Mouse (Mus musculus) limb, embryonic 11.5 days (tissue): ENCODE data around the gene Tada1. TPM values are rescaled to one million over a fixed set of nuclear protein-coding genes. Genes with fewer than 3 reads are reported as not detected.

Source experiments
- ATAC-seq: fragments of 200-750 bp; cut with Nextera tagmentation; 2 replicates; pipeline ENCODE4 v1.8.0; 2017; ENCODE audit warnings: low read depth; ENCODE audit not compliant: insufficient number of reproducible peaks, low FRiP score, low TSS enrichment
- DNase-seq: peaks from one replicate; pipeline ENCODE4 v3.0.0-alpha.2; 2015; ENCODE audit warnings: low spot score
- H3K27ac ChIP-seq: fragments of 300-500 bp; sonication (generic); replicated peaks from 2 replicates; pipeline ENCODE4 v1.5.1; 2014; ENCODE audit warnings: low read depth, mild to moderate bottlenecking, low read length
- H3K27me3 ChIP-seq: fragments of 300-500 bp; sonication (generic); 2 replicates; pipeline ENCODE4 v1.6.1; 2014; ENCODE audit warnings: mild to moderate bottlenecking, low read length, mixed read lengths; ENCODE audit not compliant: control insufficient read depth, insufficient read depth
- H3K36me3 ChIP-seq: fragments of 300-500 bp; sonication (generic); 2 replicates; pipeline ENCODE4 v1.6.1; 2014; ENCODE audit warnings: mild to moderate bottlenecking, low read length, moderate library complexity, mixed read lengths; ENCODE audit not compliant: control insufficient read depth, insufficient read depth
- H3K4me1 ChIP-seq: fragments of 300-500 bp; sonication (generic); 2 replicates; pipeline ENCODE4 v1.6.1; 2014; ENCODE audit warnings: low read length, mixed read lengths; ENCODE audit not compliant: control insufficient read depth, insufficient read depth
- H3K4me2 ChIP-seq: fragments of 300-500 bp; sonication (generic); 2 replicates; pipeline ENCODE4 v1.6.1; 2014; ENCODE audit warnings: low read depth, mild to moderate bottlenecking, moderate library complexity; ENCODE audit not compliant: severe bottlenecking
- H3K4me3 ChIP-seq: fragments of 300-500 bp; sonication (generic); 2 replicates; pipeline ENCODE4 v1.5.1; 2014; ENCODE audit warnings: low read depth, low read length
- H3K9ac ChIP-seq: fragments of 300-500 bp; sonication (generic); 2 replicates; pipeline ENCODE4 v1.6.1; 2014; ENCODE audit warnings: mild to moderate bottlenecking, low read length
- H3K9me3 ChIP-seq: fragments of 300-500 bp; sonication (generic); 2 replicates; pipeline ENCODE4 v1.6.1; 2016; ENCODE audit warnings: low read length; ENCODE audit not compliant: control insufficient read depth
- WGBS: fragments of 180-500 bp; shearing (Covaris S2); extraction: QIAGEN DNeasy Blood & Tissue Kit; methylation state at CpG from one replicate; pipeline ENCODE4 v1.1.7; 2014; 5-methylcytosine and 5-hydroxymethylcytosine counted together
- polyA plus RNA-seq: library from polyadenylated mRNA; unstranded; fragments of >200 nt; fragmentation: Nextera tagmentation; extraction: Ambion mirVana; gene quantifications from 2 replicates; pipeline ENCODE4 v1.2.1, GENCODE M21; 2014

The Tada1 gene
- polyA plus RNA-seq, 1 experiment from 2014 or later, result 67.8 TPM

GRCm38 (mm10) chr1:166378431-166379012 lies 375 bp upstream of the Tada1 start:
- Histone ChIP-seq H3K4me1 (peaks cover 8% of the 10 kb centered on the region), H3K27me3 (no peaks in the 10 kb centered on the region), H3K36me3 (peaks cover 5% of the 10 kb centered on the region), H3K4me3 (peak overlapping the region; percentile 65), H3K4me2 (peak overlapping the region; percentile 44), H3K27ac (0 out of 2 replicates have a peak overlapping the region, but pooled peaks have one; percentile 76), H3K9ac (peak overlapping the region; percentile 62), H3K9me3 (no peaks in the 10 kb centered on the region)
- ATAC-seq, result no peak
- DNase-seq, result no peak
- WGBS, result 7% methylated on average over 20 of the region's 21 CpGs

GRCm38 (mm10) chr1:166379630-166380231 lies 834 bp downstream of the Tada1 start:
- under 1% methylated on average over 41 of the region's 41 CpGs for WGBS
- Histone ChIP-seq H3K27ac (peak overlapping the region; percentile 76), H3K9ac (peak overlapping the region; percentile 84), H3K4me1 (peaks cover 8% of the 10 kb centered on the region), H3K36me3 (peaks cover 5% of the 10 kb centered on the region), H3K27me3 (no peaks in the 10 kb centered on the region), H3K4me2 (peak overlapping the region; percentile 81), H3K9me3 (no peaks in the 10 kb centered on the region), H3K4me3 (peak overlapping the region; percentile 65)
- peak; percentile 31 for ATAC-seq
- peak; percentile 80 for DNase-seq

GRCm38 (mm10) chr1:166381336-166381735 lies 2.4 kb downstream of the Tada1 start:
- 80% methylated on average over 10 of the region's 10 CpGs for WGBS
- H3K9ac ChIP-seq, result no peak overlapping the region

GRCm38 (mm10) chr1:166381821-166382220 lies 2.9 kb downstream of the Tada1 start:
- no peak overlapping the region for H3K9ac ChIP-seq

More at GRCm38 (mm10) chr1:166381336-166381735, 2.4 kb downstream of the Tada1 start:
- ATAC-seq (no peak), DNase-seq (no peak)
- Histone ChIP-seq H3K4me1 (peaks cover 8% of the 10 kb centered on the region), H3K4me2 (no peak overlapping the region), H3K4me3 (no peak overlapping the region), H3K27me3 (no peaks in the 10 kb centered on the region), H3K36me3 (peaks cover 10% of the 10 kb centered on the region), H3K27ac (no peak overlapping the region), H3K9me3 (no peaks in the 10 kb centered on the region)

GRCm38 (mm10) chr1:166382626-166383025 lies 3.7 kb downstream of the Tada1 start:
- H3K36me3 ChIP-seq, result peaks cover 15% of the 10 kb centered on the region
- no peak for ATAC-seq
- WGBS, result 91% methylated on average over 4 of the region's 4 CpGs

More at GRCm38 (mm10) chr1:166381821-166382220, 2.9 kb downstream of the Tada1 start:
- ATAC-seq (no peak), DNase-seq (no peak)
- H3K4me1 ChIP-seq, result peaks cover 8% of the 10 kb centered on the region
- H3K9me3 ChIP-seq, result no peaks in the 10 kb centered on the region
- no peak overlapping the region for H3K4me2 ChIP-seq
- H3K27ac ChIP-seq, result no peak overlapping the region
- no peaks in the 10 kb centered on the region for H3K27me3 ChIP-seq
- WGBS, result 77% methylated on average over 5 of the region's 5 CpGs
- peaks cover 13% of the 10 kb centered on the region for H3K36me3 ChIP-seq
- no peak overlapping the region for H3K4me3 ChIP-seq

GRCm38 (mm10) chr1:166384614-166385013 lies 5.7 kb downstream of the Tada1 start:
- no peak for ATAC-seq
- DNase-seq, result no peak
- no peak overlapping the region for H3K4me3 ChIP-seq

More at GRCm38 (mm10) chr1:166382626-166383025, 3.7 kb downstream of the Tada1 start:
- H3K27me3 ChIP-seq, result no peaks in the 10 kb centered on the region
- no peak for DNase-seq
- H3K4me2 ChIP-seq, result no peak overlapping the region
- no peak overlapping the region for H3K9ac ChIP-seq
- no peaks in the 10 kb centered on the region for H3K9me3 ChIP-seq
- no peak overlapping the region for H3K27ac ChIP-seq
- no peak overlapping the region for H3K4me3 ChIP-seq
- peaks cover 8% of the 10 kb centered on the region for H3K4me1 ChIP-seq

GRCm38 (mm10) chr1:166385431-166385830 lies 6.5 kb downstream of the Tada1 start:
- ATAC-seq, result no peak
- 91% methylated on average over 5 of the region's 5 CpGs for WGBS
- no peak for DNase-seq
- Histone ChIP-seq H3K9me3 (no peaks in the 10 kb centered on the region), H3K27ac (no peak overlapping the region), H3K36me3 (peaks cover 29% of the 10 kb centered on the region), H3K4me2 (no peak overlapping the region), H3K9ac (no peak overlapping the region), H3K4me1 (peaks cover 7% of the 10 kb centered on the region), H3K4me3 (no peak overlapping the region), H3K27me3 (no peaks in the 10 kb centered on the region)

More at GRCm38 (mm10) chr1:166384614-166385013, 5.7 kb downstream of the Tada1 start:
- peaks cover 8% of the 10 kb centered on the region for H3K4me1 ChIP-seq
- H3K4me2 ChIP-seq, result no peak overlapping the region
- no peaks in the 10 kb centered on the region for H3K9me3 ChIP-seq
- no peak overlapping the region for H3K27ac ChIP-seq
- 96% methylated on average over 10 of the region's 10 CpGs for WGBS
- H3K27me3 ChIP-seq, result no peaks in the 10 kb centered on the region
- no peak overlapping the region for H3K9ac ChIP-seq
- peaks cover 25% of the 10 kb centered on the region for H3K36me3 ChIP-seq

GRCm38 (mm10) chr1:166388511-166388910 lies 9.6 kb downstream of the Tada1 start:
- Histone ChIP-seq H3K4me2 (no peak overlapping the region), H3K9me3 (no peaks in the 10 kb centered on the region), H3K9ac (no peak overlapping the region), H3K27me3 (no peaks in the 10 kb centered on the region), H3K36me3 (peaks cover 30% of the 10 kb centered on the region), H3K4me3 (no peak overlapping the region), H3K4me1 (no peaks in the 10 kb centered on the region), H3K27ac (no peak overlapping the region)
- 93% methylated on average over 11 of the region's 11 CpGs for WGBS
- ATAC-seq (no peak), DNase-seq (peak; percentile 17)
